Mouse (Mus musculus): ENCODE measurements around the gene Tlr9. TPM values are rescaled to one million over a fixed set of nuclear protein-coding genes. Genes with fewer than 3 reads are reported as not detected.

Gene Tlr9
- polyA plus RNA-seq, 1 experiment from 2014 or later: 0.07 TPM

DNA sequence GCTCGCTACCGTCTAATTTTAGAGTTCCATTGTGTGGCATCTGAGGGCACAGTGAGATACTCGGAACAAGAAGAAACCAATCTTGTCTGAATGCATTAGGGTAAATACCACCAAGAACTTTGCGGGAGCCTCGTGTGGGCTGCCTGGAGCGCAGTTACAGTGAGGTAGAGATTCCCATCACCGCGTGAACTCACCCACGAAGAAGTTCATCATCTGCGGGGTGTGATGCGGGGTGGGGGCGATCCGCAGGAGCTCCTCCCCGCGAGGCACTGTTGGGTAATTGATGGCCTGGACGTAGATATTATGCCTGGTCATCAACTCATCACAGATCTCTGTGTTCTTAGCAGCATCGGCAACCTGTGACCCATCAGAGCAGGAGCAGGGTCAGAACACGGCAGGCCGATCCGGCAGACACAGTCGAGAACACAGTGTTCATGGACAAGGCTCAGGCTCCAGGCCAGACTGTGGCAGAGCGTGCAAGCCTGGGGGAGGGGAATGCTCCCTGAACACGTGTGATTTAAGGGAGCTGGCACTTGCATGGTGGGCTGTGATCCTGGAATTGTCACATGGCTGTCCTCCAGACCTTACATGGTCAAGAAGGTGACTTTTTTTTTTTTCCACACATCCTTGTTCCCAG lies 12.9 kb downstream of the Tlr9 start:
- no peak overlapping the region for H3K4me2 ChIP-seq (replicated peaks)
- H3K27me3 ChIP-seq: no peaks in the 10 kb centered on the region
- no peaks in the 10 kb centered on the region for H3K4me1 ChIP-seq
- 90% methylated on average over 23 of the region's 23 CpGs for WGBS
- H3K4me3 ChIP-seq (replicated peaks): no peak overlapping the region
- H3K9me3 ChIP-seq (replicated peaks): no peaks in the 10 kb centered on the region
- H3K27ac ChIP-seq (replicated peaks): no peak overlapping the region
- no peak overlapping the region for H3K9ac ChIP-seq
- no peak for ATAC-seq (ENCODE audit: insufficient number of reproducible peaks, low FRiP score, low TSS enrichment, low read depth)
- H3K36me3 ChIP-seq: peaks cover 81% of the 10 kb centered on the region

DNA sequence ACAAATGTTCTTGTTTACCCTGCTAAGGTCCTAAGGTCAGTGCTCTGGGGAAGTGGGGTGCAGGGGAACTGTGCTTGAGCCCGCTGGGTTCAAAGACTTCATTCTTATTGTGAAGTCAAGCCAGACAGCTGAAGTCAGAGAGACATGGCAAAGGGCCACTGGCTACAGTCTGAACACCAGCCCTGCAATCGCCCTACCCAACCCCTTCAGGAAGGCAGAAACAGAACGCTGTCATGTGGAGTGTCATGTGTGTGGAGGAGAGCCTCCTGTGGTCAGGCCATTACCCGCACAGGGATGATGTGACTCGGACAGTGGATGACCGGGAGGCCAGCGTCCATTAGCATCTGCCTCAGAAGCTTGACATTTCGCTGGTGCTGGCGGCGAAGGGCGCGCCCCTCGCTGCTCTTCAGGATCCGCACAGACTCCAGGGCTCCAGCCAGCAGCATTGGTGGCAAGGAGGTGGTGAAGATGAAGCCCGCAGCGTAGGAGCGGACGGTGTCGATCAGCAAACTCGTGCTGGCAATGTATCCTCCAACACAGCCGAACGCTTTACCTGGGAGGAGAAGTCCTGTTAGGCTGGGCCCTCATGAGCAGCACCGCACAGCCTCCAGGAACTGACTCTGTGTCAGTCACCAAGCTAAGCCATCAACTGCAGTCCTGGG lies 13.9 kb downstream of the Tlr9 start:
- 87% methylated on average over 23 of the region's 23 CpGs for WGBS

DNA sequence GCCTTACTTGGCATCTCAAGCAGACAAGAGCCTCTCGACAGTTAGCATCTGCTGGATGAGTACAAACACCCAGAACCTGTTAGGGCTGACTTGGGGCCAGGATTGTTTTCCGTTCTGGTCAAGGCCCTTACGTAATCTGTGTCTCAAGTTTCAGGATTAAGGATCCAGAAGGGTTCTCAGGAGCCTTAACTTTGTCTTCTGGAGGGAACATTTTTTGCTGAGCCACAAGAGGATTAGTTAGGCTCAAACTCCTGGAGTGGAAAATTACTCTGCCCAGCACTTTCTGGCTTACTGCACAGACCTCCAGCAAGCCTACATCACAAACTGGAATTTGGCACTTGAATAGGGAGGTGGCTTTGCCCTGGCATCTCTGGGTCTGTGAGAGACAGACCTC lies 14.4 kb downstream of the Tlr9 start:
- peaks cover 95% of the 10 kb centered on the region for H3K36me3 ChIP-seq
- no peak for ATAC-seq (ENCODE audit: insufficient number of reproducible peaks, low FRiP score, low TSS enrichment, low read depth)
- H3K4me3 ChIP-seq (replicated peaks): no peak overlapping the region
- H3K4me2 ChIP-seq (replicated peaks): no peak overlapping the region
- no peak overlapping the region for H3K9ac ChIP-seq
- H3K27me3 ChIP-seq: no peaks in the 10 kb centered on the region
- H3K9me3 ChIP-seq (replicated peaks): no peaks in the 10 kb centered on the region
- WGBS: 61% methylated on average over 3 of the region's 3 CpGs
- no peak overlapping the region for H3K27ac ChIP-seq (replicated peaks)
- no peaks in the 10 kb centered on the region for H3K4me1 ChIP-seq

More for the DNA sequence above, 13.9 kb downstream of the Tlr9 start:
- H3K4me1 ChIP-seq: no peaks in the 10 kb centered on the region
- H3K4me2 ChIP-seq (replicated peaks): no peak overlapping the region
- H3K4me3 ChIP-seq (replicated peaks): no peak overlapping the region
- H3K27ac ChIP-seq (replicated peaks): no peak overlapping the region
- H3K9me3 ChIP-seq (replicated peaks): no peaks in the 10 kb centered on the region
- no peak overlapping the region for H3K9ac ChIP-seq
- peaks cover 89% of the 10 kb centered on the region for H3K36me3 ChIP-seq
- H3K27me3 ChIP-seq: no peaks in the 10 kb centered on the region
- ATAC-seq (ENCODE audit: insufficient number of reproducible peaks, low FRiP score, low TSS enrichment, low read depth): no peak

DNA sequence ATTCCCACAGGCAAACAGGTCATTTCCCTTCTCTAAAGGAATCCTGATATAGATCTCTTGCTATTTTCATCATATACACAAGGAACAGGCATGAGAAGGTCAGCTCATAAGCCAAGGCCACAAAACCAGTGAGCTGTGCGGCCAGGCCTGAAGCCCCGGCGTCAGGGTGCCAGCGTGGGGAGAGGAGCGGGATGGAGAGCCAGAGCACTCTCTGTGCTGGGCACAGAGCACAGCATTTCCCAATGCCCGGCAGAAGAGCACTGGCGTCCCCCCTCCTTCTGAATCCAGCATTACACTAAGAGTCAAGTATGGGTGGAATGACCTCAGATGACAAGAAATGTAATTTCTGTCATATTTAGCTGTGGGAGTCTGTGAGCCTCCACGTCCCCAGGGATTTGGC lies 15.0 kb downstream of the Tlr9 start:
- H3K4me1 ChIP-seq: no peaks in the 10 kb centered on the region
- peaks cover 99% of the 10 kb centered on the region for H3K36me3 ChIP-seq
- H3K27ac ChIP-seq (replicated peaks): no peak overlapping the region
- H3K27me3 ChIP-seq: no peaks in the 10 kb centered on the region
- H3K9me3 ChIP-seq (replicated peaks): no peaks in the 10 kb centered on the region
- 81% methylated on average over 8 of the region's 8 CpGs for WGBS
- ATAC-seq (ENCODE audit: insufficient number of reproducible peaks, low FRiP score, low TSS enrichment, low read depth): no peak
- H3K4me3 ChIP-seq (replicated peaks): no peak overlapping the region
- H3K9ac ChIP-seq: no peak overlapping the region
- H3K4me2 ChIP-seq (replicated peaks): no peak overlapping the region

DNA sequence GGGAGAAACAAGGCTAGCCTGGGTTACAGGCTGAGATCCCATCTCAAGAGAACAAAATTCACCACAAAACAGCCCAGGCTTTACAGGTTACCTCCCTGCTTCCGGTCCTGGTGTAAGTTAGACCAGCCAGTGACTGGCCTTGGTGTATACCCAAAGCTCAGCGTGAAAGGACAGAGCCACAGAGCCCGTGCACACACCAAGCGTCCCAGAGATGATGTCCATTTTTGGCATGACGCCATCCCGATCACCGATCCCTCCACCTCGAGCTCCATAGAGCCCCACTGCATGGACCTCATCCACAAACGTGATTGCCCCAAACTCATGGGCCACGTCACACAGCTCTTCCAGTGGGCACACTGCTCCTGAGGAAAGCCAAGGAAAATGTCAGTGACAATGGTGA lies 15.5 kb downstream of the Tlr9 start:
- H3K9me3 ChIP-seq (replicated peaks): no peaks in the 10 kb centered on the region
- no peaks in the 10 kb centered on the region for H3K4me1 ChIP-seq
- peaks cover 99% of the 10 kb centered on the region for H3K36me3 ChIP-seq
- no peak overlapping the region for H3K27ac ChIP-seq (replicated peaks)
- H3K9ac ChIP-seq: no peak overlapping the region
- ATAC-seq (ENCODE audit: insufficient number of reproducible peaks, low FRiP score, low TSS enrichment, low read depth): no peak
- no peak overlapping the region for H3K4me3 ChIP-seq (replicated peaks)
- no peak overlapping the region for H3K4me2 ChIP-seq (replicated peaks)
- no peaks in the 10 kb centered on the region for H3K27me3 ChIP-seq
- WGBS: 93% methylated on average over 10 of the region's 10 CpGs

DNA sequence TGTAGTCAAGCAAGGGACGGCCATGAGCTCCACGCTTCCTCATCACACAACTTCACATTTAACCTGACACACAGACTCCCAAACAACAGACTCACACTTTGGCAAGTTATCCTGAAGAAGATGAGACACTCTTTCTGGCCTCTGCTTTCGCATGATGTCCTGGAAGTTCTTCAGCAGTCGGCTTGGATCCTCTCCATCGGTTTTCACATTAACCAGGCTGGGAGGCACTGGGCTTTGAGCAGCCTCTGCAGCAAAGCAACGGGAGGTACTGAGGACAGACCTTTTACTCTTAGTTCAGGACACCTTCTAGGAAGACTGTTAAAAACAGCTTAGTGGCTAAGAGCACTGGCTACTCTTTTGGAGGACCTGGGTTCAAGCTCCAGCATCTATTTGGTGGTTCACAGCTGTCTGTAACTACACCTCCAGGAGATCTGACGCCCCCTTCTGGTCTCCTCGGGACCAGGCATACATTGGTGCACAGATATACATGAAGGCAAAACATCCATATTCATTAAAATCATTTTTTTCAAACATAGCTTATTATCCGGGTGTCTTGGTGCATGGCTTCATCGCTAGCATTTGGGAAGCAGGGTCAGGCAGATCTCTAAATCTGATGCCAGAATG lies 19.3 kb downstream of the Tlr9 start:
- no peaks in the 10 kb centered on the region for H3K9me3 ChIP-seq (replicated peaks)

DNA sequence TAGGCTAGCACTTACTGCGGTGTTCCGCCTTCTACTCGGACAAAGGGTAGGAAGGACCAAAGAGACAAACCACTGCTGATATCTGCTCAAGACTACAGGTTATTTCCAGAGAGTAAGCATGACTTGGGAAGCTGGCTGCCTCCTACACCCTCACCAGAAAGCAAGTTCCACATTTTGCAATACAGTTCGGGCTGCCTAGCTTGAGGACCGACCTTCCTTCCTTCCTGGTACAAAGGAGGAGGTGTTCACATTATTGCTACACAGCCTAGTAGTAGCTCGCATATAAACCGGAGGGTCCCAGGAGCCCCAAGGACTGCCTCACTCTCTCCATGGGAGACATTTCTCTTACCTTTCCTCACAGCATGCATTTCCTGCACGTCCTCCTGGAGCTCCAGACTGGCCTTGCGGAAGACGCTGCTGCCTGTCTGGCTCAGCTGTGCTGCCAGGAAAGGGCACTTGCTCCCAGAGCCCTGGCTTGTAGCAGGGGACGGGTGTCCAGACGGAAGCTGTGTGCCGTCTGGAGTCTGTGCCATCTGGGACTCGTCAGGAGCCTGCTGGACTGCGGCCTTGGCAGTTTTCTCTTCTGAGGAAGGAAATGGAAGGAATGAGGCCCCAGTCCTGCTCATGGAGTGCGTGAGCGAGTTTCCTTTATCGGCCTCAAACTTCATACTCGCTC lies 20.6 kb downstream of the Tlr9 start:
- Histone ChIP-seq H3K9ac (no peak overlapping the region), H3K27me3 (no peaks in the 10 kb centered on the region), H3K4me1 (peaks cover 22% of the 10 kb centered on the region), H3K36me3 (peaks cover 56% of the 10 kb centered on the region), H3K9me3 (replicated peaks) (no peaks in the 10 kb centered on the region), H3K4me2 (replicated peaks) (no peak overlapping the region), H3K4me3 (replicated peaks) (no peak overlapping the region), H3K27ac (replicated peaks) (no peak overlapping the region)
- no peak for ATAC-seq (ENCODE audit: insufficient number of reproducible peaks, low FRiP score, low TSS enrichment, low read depth)
- 69% methylated on average over 19 of the region's 19 CpGs for WGBS

More for the DNA sequence above, 19.3 kb downstream of the Tlr9 start:
- peaks cover 69% of the 10 kb centered on the region for H3K36me3 ChIP-seq
- no peak overlapping the region for H3K27ac ChIP-seq (replicated peaks)
- H3K4me3 ChIP-seq (replicated peaks): no peak overlapping the region
- H3K27me3 ChIP-seq: no peaks in the 10 kb centered on the region
- H3K9ac ChIP-seq: no peak overlapping the region
- H3K4me2 ChIP-seq (replicated peaks): no peak overlapping the region
- H3K4me1 ChIP-seq: peaks cover 15% of the 10 kb centered on the region
- no peak for ATAC-seq (ENCODE audit: insufficient number of reproducible peaks, low FRiP score, low TSS enrichment, low read depth)
- WGBS: 88% methylated on average over 10 of the region's 10 CpGs

DNA sequence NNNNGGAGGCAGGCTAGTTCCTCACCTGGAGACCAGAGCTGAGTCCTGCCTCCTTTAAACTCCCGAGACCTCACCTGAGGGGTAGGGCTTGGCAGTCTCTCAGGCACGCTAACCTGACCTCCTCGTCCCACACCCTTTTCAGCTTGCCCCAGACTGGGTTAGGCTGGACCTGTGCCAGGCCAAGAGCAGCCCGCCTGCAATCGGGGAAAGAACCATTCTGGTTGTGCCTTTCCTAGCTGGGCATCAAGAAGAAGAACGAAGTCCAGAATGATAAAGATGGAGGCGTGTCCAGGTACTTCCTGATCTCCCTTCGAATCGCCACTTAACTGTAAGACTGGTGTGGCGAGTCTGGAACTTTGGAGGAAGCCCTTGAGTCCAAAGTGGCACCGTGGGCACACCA lies 27.2 kb downstream of the Tlr9 start:
- 83% methylated on average over 11 of the region's 11 CpGs for WGBS
- H3K4me3 ChIP-seq (replicated peaks): no peak overlapping the region
- no peaks in the 10 kb centered on the region for H3K9me3 ChIP-seq (replicated peaks)
- H3K9ac ChIP-seq: no peak overlapping the region
- no peak overlapping the region for H3K4me2 ChIP-seq (replicated peaks)
- no peaks in the 10 kb centered on the region for H3K27me3 ChIP-seq
- no peak overlapping the region for H3K27ac ChIP-seq (replicated peaks)
- peaks cover 35% of the 10 kb centered on the region for H3K4me1 ChIP-seq
- H3K36me3 ChIP-seq: no peaks in the 10 kb centered on the region
- no peak for ATAC-seq (ENCODE audit: insufficient number of reproducible peaks, low FRiP score, low TSS enrichment, low read depth)

DNA sequence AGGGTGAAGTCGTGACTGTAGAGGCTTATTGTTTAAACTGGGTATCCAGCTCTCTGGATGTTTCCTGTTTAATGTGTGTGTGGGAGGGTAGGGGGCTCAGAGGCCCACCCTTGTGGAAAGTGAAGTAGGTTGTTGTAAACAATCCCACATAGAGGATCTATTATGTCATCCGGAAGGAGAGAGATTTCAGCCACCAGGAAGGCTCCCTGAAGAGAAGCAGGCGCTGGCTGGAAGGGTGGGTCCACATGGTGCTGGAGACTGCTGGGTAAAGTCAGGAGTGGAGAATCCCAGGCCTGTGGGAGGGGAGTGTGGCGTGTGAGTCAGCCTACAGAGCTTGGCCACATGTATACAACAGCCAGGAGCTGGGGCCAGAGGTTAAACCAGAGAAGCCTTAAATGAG lies 27.8 kb downstream of the Tlr9 start:
- Histone ChIP-seq H3K4me1 (peaks cover 32% of the 10 kb centered on the region), H3K36me3 (no peaks in the 10 kb centered on the region), H3K9me3 (replicated peaks) (no peaks in the 10 kb centered on the region), H3K4me3 (replicated peaks) (no peak overlapping the region), H3K27me3 (no peaks in the 10 kb centered on the region), H3K9ac (no peak overlapping the region), H3K27ac (replicated peaks) (peak overlapping the region; percentile 28; the same call in 1 of the 2 replicates), H3K4me2 (replicated peaks) (no peak overlapping the region)
- WGBS: 41% methylated on average over 4 of the region's 4 CpGs
- 0 out of 2 replicates have a peak, but pooled peaks have one; percentile 48 for ATAC-seq (ENCODE audit: insufficient number of reproducible peaks, low FRiP score, low TSS enrichment, low read depth)

DNA sequence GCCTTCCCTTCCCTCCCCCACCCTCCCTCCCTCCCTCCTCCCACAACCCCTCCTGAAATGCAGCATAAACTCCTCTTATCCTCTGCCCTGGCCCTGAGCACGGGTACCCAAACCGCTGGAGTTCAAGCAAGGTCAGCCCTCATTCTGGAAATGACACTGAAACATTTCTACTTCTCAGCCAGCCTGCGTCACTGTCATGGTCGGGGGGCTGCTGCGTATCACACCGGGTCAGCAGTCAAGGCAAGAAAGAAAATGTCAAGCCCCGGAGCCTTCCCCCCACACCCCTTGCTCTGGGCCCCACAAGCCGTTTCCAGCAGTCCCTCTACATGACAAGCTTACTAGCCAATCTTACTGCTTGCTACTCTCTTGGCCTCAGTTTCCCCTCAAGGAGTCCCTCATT lies 28.7 kb downstream of the Tlr9 start:
- 73% methylated on average over 8 of the region's 8 CpGs for WGBS

DNA sequence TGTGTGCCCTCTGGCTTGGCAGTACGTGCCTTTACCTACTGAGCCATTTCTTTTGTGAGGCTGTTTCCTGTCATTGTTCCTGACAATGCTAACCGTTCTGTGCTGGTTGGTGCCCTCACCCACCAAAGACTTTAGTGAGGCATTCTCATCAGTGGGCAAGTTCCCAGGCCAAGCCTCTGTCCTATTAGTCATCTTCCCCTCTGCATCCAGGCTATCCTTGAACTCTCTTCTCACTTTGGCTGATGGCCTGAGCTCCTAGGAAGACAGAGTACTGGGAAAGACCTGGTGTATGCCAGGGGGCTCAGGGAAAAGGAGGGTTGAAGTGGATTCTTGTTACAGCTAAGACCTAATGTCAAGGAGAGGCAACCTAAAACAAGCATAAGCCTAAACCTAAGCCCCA lies 31.6 kb downstream of the Tlr9 start:
- 78% methylated on average over 2 of the region's 2 CpGs for WGBS
- ATAC-seq (ENCODE audit: insufficient number of reproducible peaks, low FRiP score, low TSS enrichment, low read depth): no peak
- H3K27ac ChIP-seq (replicated peaks): no peak overlapping the region
- 0 out of 2 replicates have a peak, but pooled peaks cover 13% of the 10 kb centered on the region for H3K4me1 ChIP-seq
- no peak overlapping the region for H3K9ac ChIP-seq
- no peak overlapping the region for H3K4me3 ChIP-seq (replicated peaks)
- no peak overlapping the region for H3K4me2 ChIP-seq (replicated peaks)
- H3K9me3 ChIP-seq (replicated peaks): no peaks in the 10 kb centered on the region
- no peaks in the 10 kb centered on the region for H3K27me3 ChIP-seq
- H3K36me3 ChIP-seq: no peaks in the 10 kb centered on the region

More for the DNA sequence above, 28.7 kb downstream of the Tlr9 start:
- Histone ChIP-seq H3K9me3 (replicated peaks) (no peaks in the 10 kb centered on the region), H3K4me1 (peaks cover 30% of the 10 kb centered on the region), H3K27ac (replicated peaks) (no peak overlapping the region), H3K9ac (no peak overlapping the region), H3K4me3 (replicated peaks) (no peak overlapping the region), H3K27me3 (no peaks in the 10 kb centered on the region), H3K36me3 (no peaks in the 10 kb centered on the region), H3K4me2 (replicated peaks) (no peak overlapping the region)
- no peak for ATAC-seq (ENCODE audit: insufficient number of reproducible peaks, low FRiP score, low TSS enrichment, low read depth)
